Comparison of ENCODE assay signal across 8 mouse cellular contexts in the genomic region with DNA sequence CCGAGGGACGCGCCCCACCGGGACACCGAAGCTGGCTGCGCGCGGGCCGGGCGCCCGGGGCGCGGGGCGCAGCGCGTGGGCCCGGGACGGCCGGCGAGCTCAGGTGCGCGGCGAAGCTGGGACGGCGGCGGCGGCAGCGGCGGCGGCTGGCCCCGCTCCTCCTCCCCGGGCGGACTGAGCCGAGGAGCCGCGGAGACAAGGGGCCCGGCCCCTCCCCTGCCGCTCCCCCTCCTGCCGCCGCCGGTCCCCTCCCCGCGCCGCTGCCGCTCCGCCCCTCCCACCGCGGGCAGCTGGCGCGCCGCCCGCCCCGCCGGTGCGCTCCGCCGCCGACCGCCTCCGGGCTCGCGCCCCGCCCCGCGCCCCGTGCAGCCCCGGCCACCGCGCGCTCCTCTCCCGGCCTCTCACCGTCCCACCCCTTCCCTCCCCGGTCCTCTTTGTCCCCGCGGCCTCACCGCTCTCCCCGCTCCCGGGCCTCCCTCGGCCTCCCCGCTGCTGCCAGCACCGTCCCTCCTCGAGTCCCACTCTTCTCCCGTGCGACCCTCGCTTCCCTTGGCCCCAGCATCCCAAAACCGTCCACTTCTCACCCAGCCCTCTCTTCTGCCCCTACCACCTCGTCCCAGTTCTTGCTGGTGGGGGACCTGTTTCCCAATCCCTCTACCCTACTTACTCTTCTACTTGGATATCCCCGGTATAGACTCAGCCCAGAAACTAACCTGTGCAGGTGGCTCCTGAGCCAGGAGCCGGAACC. TPM values are rescaled to one million over a fixed set of nuclear protein-coding genes. Genes with fewer than 3 reads are reported as not detected.
DNase-seq lines count a peak whose midpoint lies in the region; ATAC-seq and TF ChIP-seq lines count a peak whose summit lies in the region.

A gene (minus strand): TSS at position 166 of the 748 bp plus-strand sequence.

- DNase-seq in layer of hippocampus, postnatal 10 days (ENCODE audit: low spot score in 2 of 2), result peak; percentile 32 to 55
- DNase-seq in layer of hippocampus, adult 9-11 months, result no peak
- peak; percentile 61 for DNase-seq in embryonic facial prominence, embryonic 11.5 days (ENCODE audit: low spot score)
- no peak for DNase-seq in heart, postnatal 0 days (ENCODE audit: low spot score)
- peak; percentile 56 to 85 for DNase-seq in kidney, postnatal 25 days
- peak; percentile 27 for DNase-seq in ovary, postnatal 14 days (ENCODE audit: low spot score)

- H3K4me1 ChIP-seq in embryonic facial prominence, embryonic 11.5 days (ENCODE audit: control insufficient read depth, insufficient read depth, low read length), result 0 out of 2 replicates have a peak, but pooled peaks cover 2% of the 10 kb centered on the region
- no peaks in the 10 kb centered on the region for H3K4me1 ChIP-seq in heart, postnatal 0 days (ENCODE audit: control insufficient read depth, insufficient read depth)
- H3K4me1 ChIP-seq in lung, embryonic 15.5 days, result peaks cover 20% of the 10 kb centered on the region

- no peaks in the 10 kb centered on the region for H3K36me3 ChIP-seq in embryonic facial prominence, embryonic 11.5 days (replicated peaks; ENCODE audit: control insufficient read depth, insufficient read depth, low read depth, low read length)
- no peaks in the 10 kb centered on the region for H3K36me3 ChIP-seq in heart, postnatal 0 days (replicated peaks; ENCODE audit: control insufficient read depth, insufficient read depth, low read length)
- H3K36me3 ChIP-seq in lung, embryonic 15.5 days, result no peaks in the 10 kb centered on the region

- H3K9ac ChIP-seq in embryonic facial prominence, embryonic 11.5 days (replicated peaks; ENCODE audit: low read length), result peak within 1 kb of the TSS; percentile 94
- peak within 1 kb of the TSS; percentile 90 for H3K9ac ChIP-seq in heart, postnatal 0 days (replicated peaks; ENCODE audit: low read depth, low read length)
- H3K9ac ChIP-seq in lung, embryonic 15.5 days, result peak within 1 kb of the TSS; percentile 69

- H3K27me3 ChIP-seq in embryonic facial prominence, embryonic 11.5 days (ENCODE audit: control insufficient read depth, insufficient read depth, low read length), result no peaks in the 10 kb centered on the region
- H3K27me3 ChIP-seq in heart, postnatal 0 days (ENCODE audit: control insufficient read depth, insufficient read depth, low read length), result no peaks in the 10 kb centered on the region
- H3K27me3 ChIP-seq in lung, embryonic 15.5 days, result peaks cover 10% of the 10 kb centered on the region

- H3K4me3 ChIP-seq in embryonic facial prominence, embryonic 11.5 days (ENCODE audit: low read depth, low read length), result peak within 1 kb of the TSS; percentile 79
- H3K4me3 ChIP-seq in heart, postnatal 0 days (ENCODE audit: low read depth, low read length), result peak within 1 kb of the TSS; percentile 86
- H3K4me3 ChIP-seq in lung, embryonic 15.5 days, result peak within 1 kb of the TSS; percentile 76

- peak within 1 kb of the TSS; percentile 79 for H3K27ac ChIP-seq in embryonic facial prominence, embryonic 11.5 days (replicated peaks; ENCODE audit: low read depth, low read length)
- H3K27ac ChIP-seq in heart, postnatal 0 days (ENCODE audit: low read depth), result peak within 1 kb of the TSS; percentile 90
- peak within 1 kb of the TSS; percentile 82 for H3K27ac ChIP-seq in lung, embryonic 15.5 days

- WGBS in embryonic facial prominence, embryonic 11.5 days, result 2% methylated on average over 33 of the region's 89 CpGs
- 3% methylated on average over 55 of the region's 89 CpGs for WGBS in heart, postnatal 0 days
- WGBS in lung, embryonic 15.5 days, result 2% methylated on average over 56 of the region's 89 CpGs

- peak; percentile 72 for ATAC-seq in embryonic facial prominence, embryonic 11.5 days (replicated peaks; ENCODE audit: insufficient number of reproducible peaks, low FRiP score, low TSS enrichment, low read depth)
- peak; percentile 69 for ATAC-seq in heart, postnatal 0 days (ENCODE audit: insufficient read depth, low read depth)
- ATAC-seq in lung, embryonic 15.5 days (ENCODE audit: borderline replicate concordance, extremely low read depth, low FRiP score, low TSS enrichment), result peak; percentile 73
- no peak for ATAC-seq in erythroblast, adult 5-6 weeks (replicated peaks; ENCODE audit: low FRiP score, poor library complexity, severe bottlenecking)

- H3K9me3 ChIP-seq in embryonic facial prominence, embryonic 11.5 days (replicated peaks; ENCODE audit: control insufficient read depth, low read length), result no peaks in the 10 kb centered on the region
- no peaks in the 10 kb centered on the region for H3K9me3 ChIP-seq in heart, postnatal 0 days (replicated peaks; ENCODE audit: control insufficient read depth, low read length)
- H3K9me3 ChIP-seq in lung, embryonic 15.5 days, result no peaks in the 10 kb centered on the region

- TF ChIP-seq EP300 in heart, postnatal 0 days (IDR thresholded peaks at IDR 0.05; ENCODE audit: low read depth), result no peak

- H3K4me2 ChIP-seq in embryonic facial prominence, embryonic 11.5 days (ENCODE audit: low read depth, low read length), result peak within 1 kb of the TSS; percentile 87
- peak within 1 kb of the TSS; percentile 88 for H3K4me2 ChIP-seq in heart, postnatal 0 days (ENCODE audit: low read depth, low read length)
- peak within 1 kb of the TSS; percentile 93 for H3K4me2 ChIP-seq in lung, embryonic 15.5 days

- TF ChIP-seq CTCF in heart, postnatal 0 days (IDR thresholded peaks at IDR 0.05; ENCODE audit: low read depth), result no peak

RNA-seq across cellular contexts. Expression of the gene that starts here (rescaled TPM):
- 10 to 100 TPM in 1 of 2 experiments, 1 to 10 TPM in 1; 9.9 to 10.3 TPM for total RNA-seq in layer of hippocampus, postnatal 10 days (2021)
- polyA plus RNA-seq in embryonic facial prominence, embryonic 11.5 days (2014; fragmentation: Nextera tagmentation; extraction: Ambion mirVana), result 12.8 and 17.1 TPM in 2 replicates
- total RNA-seq in heart, postnatal 0 days (2014; rRNA removed; ENCODE audit: low replicate concordance), result 17.1 and 18.4 TPM in 2 replicates
- polyA plus RNA-seq in heart, postnatal 0 days (2015; fragmentation: Nextera tagmentation; extraction: Ambion mirVana), result 7.1 and 8.4 TPM in 2 replicates
- polyA plus RNA-seq in lung, embryonic 15.5 days (2015; fragmentation: Nextera tagmentation; extraction: Ambion mirVana), result 4.5 and 5.6 TPM in 2 replicates
- not detected in 2 replicates for total RNA-seq in erythroblast, adult 5-6 weeks (2015; ENCODE audit: low replicate concordance)
- not detected in 2 replicates for total RNA-seq in erythroblast, adult 5-6 weeks (2017; ENCODE audit: low replicate concordance)

Comparison
In these comparisons a context has a peak if more than half of its experiments do, and no peak if none do; other contexts are left out.
1. RNA of the gene that starts here (total RNA-seq): 17.1 to 18.4 TPM in heart, postnatal 0 days and 9.9 to 10.3 TPM in layer of hippocampus, postnatal 10 days; not detected in erythroblast, adult 5-6 weeks; every median in the first group is over 10 times any median in the second.
2. DNase-seq: peak in layer of hippocampus, postnatal 10 days (2 of 2), embryonic facial prominence, embryonic 11.5 days (single experiment), kidney, postnatal 25 days (2 of 2) and ovary, postnatal 14 days (single experiment); none in layer of hippocampus, adult 9-11 months (single experiment) and heart, postnatal 0 days (single experiment).
3. Peak in every context shown above with its lines, with median percentiles within 50 percentile points of each other: H3K27ac ChIP-seq, H3K4me2 ChIP-seq, H3K4me3 ChIP-seq and H3K9ac ChIP-seq.